Mouse (Mus musculus): ENCODE measurements around the gene Atf2.

GRCm38 (mm10) chr2:73911175-73911700 lies 18.8 kb upstream of the Atf2 start, which contains the start of gene Atp5g3:
- TF ChIP-seq CTCF (IDR thresholded peaks at IDR 0.05; ENCODE audit: low read depth) (no peak), EP300 (IDR thresholded peaks at IDR 0.05; ENCODE audit: low read depth) (peak; percentile 32; the same call in 1 of the 2 replicates)
